Mouse (Mus musculus) urinary bladder, postnatal 36 days (tissue): ENCODE data around the gene Vmn1r195.
"Not testable (repeated sequence)": the region's sequence is repeated elsewhere in the genome, so short reads cannot be mapped to it uniquely, and the experiment has no call there.

Source experiments
- DNase-seq, 2 experiments: peaks; one replicate each; pipeline ENCODE4 v3.0.0; 2022; ENCODE audit warnings: low spot score in 2 of 2, mixed read lengths in 1 of 2

Vmn1r195 gene

GRCm38 (mm10) chr13:22270222-22270621 is at the start of gene Vmn1r195:
Gene Vmn1r195 (plus strand): TSS chr13:22270522.
- not testable (repeated sequence) for DNase-seq

DNA sequence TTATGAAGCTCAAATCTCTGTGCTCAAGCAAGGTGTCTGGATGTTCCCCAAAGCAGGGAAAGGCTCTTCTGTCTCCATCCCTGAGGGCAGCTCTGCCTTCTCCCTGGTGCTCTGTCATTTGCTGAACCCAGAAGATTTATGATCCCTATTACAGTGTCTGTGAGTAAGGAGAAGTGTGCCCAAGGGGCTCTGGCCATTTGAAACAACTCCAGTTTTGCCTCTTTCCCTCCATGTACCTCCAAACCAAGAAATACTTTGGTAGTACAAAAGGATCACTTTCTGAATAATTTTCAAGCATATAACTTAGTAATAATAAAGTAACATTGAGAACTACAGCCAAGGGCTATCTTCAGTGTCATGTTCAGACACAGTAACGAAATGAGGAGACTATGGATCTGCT is 47.3 kb upstream of the Vmn1r195 start, which contains the start of gene Vmn1r193:
Gene Vmn1r193 (minus strand): TSS at position 101 of the 400 bp plus-strand sequence.
- DNase-seq: not testable (repeated sequence)

GRCm38 (mm10) chr13:22243915-22244314 is 26.4 kb upstream of the Vmn1r195 start, which contains the start of gene Vmn1r194:
Gene Vmn1r194 (plus strand): TSS chr13:22244215.
- DNase-seq: no peak

GRCm38 (mm10) chr13:22271721-22272120 is 1.4 kb downstream of the Vmn1r195 start:
- DNase-seq: no peak

DNA sequence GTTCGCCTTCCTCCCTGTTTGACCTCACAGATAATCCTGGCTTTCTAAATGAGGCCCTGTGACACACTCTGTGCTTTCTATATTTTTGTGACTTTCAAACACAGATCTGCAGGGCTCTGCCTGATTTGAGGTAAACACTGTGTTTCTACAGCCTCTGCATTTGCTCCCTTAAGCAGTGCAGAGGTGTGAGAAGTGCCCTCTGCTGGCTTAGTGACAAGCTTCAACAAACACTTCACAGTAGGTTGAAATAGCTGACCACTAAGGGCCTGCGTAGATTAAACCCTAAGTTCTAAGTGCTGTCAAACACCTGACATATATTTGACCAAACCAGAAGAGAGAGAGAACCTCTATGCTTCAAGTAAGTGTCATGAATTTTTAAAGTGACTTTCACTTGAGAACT is 14.3 kb downstream of the Vmn1r195 start:
- no peak for DNase-seq

- no peak for DNase-seq
Measured at GRCm38 (mm10) chr13:22289620-22290019, 19.3 kb downstream of the Vmn1r195 start, which contains the start of gene Vmn1r196. Gene Vmn1r196 (plus strand): TSS chr13:22289920.

GRCm38 (mm10) chr13:22308075-22308474 is 37.8 kb downstream of the Vmn1r195 start:
- not testable (repeated sequence) for DNase-seq

DNA sequence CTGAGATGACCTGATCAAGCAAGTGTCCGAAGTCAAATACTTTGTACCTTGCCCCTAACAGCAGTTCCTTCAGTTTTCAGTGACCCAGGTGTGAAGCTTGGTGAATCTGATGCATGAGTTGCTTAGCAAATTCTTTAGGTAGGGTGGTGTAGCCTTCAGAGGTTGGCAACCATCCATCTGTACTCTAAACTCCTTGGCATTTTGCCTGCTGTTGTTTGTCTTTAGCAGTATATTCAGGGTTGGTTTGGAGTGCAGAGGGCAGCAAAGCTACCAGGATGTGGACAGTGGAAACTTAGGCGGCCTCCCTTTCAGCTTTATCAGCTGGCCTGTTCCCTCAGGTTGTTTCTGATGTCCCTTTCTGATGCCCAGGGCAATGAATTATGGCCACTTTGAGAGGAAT is 45.0 kb downstream of the Vmn1r195 start:
- no peak for DNase-seq

GRCm38 (mm10) chr13:22317366-22317765 is 47.0 kb downstream of the Vmn1r195 start:
- DNase-seq: no peak

- DNase-seq: no peak
Measured at GRCm38 (mm10) chr13:22320091-22320490, 49.8 kb downstream of the Vmn1r195 start.

DNA sequence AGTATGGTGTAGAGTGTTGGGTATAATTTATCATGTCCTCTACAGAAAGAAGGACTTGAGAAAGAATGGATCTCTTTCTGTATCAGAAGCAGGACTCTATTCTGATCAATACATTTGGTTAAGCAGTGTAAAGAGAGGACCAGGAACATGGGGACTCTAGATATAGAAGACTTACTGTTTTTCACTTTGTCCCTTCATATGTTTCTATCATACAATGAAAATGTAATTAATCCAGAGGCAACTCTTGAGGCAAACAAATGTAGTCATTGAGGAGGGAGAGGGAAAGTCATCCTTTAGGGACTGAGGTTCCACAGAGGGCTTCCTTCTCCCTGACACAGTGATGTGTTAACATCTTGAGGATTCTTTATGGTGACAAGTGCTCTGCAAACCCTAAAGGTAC is 54.0 kb downstream of the Vmn1r195 start, which contains the start of gene Vmn1r197:
Gene Vmn1r197 (plus strand): TSS at position 301 of the 400 bp plus-strand sequence.
- no peak for DNase-seq
